Mouse (Mus musculus) gastrocnemius, adult 8-10 months (tissue): ENCODE measurements around the gene Trpv4. TPM values are rescaled to one million over a fixed set of nuclear protein-coding genes. Genes with fewer than 3 reads are reported as not detected.

Experiments used
- DNase-seq, 2 experiments: peaks; one replicate each; pipeline ENCODE4 v3.0.0; 2022; ENCODE audit warnings: low spot score in 2 of 2
- total RNA-seq, 4 experiments: library from RNA; stranded (reverse); gene quantifications; 2 replicates each; pipeline ENCODE4 v1.2.4; 2022

Gene Trpv4
- total RNA-seq, 4 experiments from 2014 or later = 1.3 to 1.7 (median 1.3) TPM

DNA sequence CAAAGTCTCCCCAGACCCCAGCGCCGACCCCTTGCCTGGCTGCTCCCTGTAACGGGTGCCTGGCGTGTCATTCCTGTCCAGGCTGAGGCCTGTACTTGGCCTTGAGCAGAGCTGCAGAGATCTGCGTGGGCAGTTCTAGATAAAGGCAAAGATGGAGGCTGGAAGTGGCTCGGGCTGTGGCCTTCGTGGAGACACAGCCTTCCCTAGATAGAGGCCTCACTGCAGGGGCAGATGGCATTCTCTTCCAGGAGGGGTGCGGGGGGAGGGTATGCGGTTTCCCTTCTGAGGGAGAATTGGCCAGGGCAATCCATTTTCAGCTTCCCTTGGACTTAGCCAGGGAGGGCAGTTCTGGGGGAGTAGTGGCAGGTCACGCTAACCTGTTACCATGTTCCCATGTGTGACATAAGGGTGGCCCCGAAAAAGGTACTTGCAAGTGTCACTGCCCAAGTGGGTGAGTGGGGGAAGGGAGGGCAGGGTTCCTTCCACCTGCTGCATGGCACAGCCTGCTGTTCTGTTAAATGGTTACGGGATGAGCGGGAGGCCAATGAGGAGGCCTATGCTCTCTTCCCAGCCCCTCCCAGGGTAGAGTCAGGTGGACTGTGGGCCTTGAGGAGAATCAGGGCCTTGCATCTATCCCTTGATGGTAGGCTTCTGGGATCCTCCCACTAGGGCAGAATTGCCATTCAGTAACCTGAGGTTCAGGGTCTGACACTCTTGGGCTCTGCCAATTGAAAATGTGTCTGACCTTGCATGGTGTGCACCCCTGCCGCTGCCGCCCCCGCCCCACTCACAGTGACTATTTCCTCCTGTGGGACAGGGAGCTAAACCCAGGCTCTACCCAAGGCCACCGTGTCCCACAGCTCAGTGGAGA, 67.9 kb downstream of the Trpv4 start:
- no peak for DNase-seq

DNA sequence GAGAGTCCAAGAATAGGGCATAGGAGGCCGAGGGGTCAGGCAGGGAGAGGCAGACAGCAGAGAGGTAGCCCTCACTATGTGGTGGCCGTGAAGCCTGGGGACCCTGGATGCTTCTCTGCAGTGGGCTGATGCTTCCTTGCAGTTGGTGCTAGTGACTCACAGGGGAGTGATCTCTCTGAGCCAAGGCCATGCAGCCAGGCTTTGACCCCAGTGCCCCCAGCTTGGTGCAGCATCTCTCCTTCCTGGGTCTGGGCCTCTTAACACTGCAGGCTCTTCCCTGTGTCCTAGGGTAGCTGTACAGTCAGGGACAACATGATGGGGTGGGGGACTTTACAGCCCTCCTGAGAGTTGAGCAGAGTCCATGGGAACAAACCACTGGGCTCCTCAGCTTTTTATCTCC, 68.8 kb downstream of the Trpv4 start:
- no peak for DNase-seq

- no peak for DNase-seq
Measured at GRCm38 (mm10) chr5:114589026-114589425, 69.2 kb downstream of the Trpv4 start.

DNA sequence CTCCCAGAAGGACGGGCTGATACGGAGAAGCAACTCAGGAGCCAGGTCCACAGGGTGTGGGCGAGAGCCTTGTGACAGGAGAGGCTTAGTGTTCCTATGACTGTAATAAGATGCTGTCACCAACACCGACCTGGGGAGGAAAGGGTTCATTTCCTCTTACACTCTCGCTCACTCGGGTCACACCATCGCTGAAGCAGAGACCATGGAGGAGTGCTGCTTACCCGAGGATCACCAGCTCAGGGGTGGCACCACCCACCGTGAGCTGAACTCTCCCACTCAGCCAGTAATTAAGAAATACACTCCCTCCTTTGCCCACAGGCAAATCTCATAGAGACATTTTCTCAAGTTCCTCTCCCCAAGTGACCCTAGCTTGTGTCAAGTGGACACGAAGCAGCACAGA, 69.8 kb downstream of the Trpv4 start:
- no peak for DNase-seq

- peak in 1 of 2 experiments; percentile 26 for DNase-seq
Measured at GRCm38 (mm10) chr5:114587908-114588307, 70.3 kb downstream of the Trpv4 start.

DNA sequence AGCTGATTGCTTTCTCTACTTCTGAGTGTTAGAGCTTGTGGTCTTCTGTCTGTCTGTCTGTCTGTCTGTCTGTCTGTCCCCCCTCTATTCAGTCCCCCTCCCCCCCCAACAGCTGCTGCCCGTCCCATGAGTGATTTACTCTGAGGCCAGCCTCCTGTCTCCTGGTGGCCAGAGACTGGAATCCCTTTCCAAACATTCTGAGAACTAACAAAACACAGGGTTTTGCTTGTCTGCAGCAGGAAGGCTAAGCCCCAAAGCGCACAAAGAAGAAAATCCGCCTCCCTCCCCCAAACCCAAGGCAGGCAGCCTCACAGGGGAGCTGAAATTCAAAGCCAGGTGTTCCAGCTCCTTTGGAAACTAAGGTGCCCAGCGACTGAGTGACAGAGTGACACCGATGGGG, 72.5 kb downstream of the Trpv4 start:
- no peak for DNase-seq

DNA sequence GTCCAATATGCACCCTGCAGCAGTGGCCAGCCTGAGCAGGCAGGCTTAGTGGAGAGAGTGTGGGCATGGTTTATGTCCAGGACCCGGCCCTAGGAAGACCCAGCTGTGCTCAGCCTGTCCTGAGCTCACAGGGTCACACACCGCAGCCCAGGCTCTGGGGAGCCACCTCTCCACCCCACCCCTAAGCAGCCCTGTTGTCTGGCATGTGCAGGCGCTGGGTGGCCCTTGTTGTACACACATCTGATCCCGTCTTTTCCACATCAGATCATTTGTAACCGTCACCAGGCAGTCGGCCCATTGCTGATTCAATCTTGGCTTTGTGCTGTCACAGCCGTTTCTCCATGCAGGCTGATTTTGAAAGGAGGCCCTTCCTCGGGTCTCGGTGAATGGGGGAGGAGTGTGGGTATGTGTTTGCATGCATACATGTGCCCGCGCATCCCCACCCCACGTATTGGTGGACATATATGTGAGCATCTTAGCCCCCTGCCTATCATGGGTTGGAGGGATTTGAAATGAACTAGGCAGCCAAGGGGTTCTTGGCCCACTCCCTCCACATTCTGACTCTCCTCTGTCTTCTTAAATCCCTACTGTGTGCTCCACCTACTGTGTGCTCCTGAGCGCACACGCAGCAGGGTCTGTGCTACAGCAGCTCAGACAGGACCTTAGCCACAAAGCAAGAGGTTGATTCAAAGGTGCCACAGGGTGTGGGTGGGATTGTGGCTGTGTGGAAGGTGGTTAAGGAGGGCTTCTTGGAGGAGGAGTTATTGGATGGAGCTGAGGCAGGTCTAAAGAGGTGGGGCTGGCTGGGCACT, 73.7 kb downstream of the Trpv4 start:
- no peak for DNase-seq

GRCm38 (mm10) chr5:114583490-114584175, 74.6 kb downstream of the Trpv4 start:
- DNase-seq = no peak

DNA sequence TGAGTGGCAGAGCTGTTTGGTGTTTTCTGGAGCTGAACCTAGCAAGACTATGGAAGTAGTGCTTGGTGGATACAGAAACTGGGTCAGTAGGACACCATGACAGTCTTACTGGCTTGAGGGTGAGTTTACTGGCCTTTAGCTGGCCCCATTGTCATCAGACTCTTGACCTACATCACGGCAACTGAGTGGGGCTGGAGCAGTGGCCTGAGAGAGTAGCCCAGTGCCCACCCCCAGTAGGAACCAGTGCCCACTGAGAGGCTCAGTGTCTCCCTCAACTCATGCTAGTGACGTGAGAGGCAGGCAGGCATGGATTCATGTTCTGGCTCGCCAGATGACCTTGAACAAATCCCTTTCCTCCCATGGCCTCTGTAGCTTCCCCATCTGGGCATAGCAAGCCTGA, 75.2 kb downstream of the Trpv4 start:
- DNase-seq = no peak

DNA sequence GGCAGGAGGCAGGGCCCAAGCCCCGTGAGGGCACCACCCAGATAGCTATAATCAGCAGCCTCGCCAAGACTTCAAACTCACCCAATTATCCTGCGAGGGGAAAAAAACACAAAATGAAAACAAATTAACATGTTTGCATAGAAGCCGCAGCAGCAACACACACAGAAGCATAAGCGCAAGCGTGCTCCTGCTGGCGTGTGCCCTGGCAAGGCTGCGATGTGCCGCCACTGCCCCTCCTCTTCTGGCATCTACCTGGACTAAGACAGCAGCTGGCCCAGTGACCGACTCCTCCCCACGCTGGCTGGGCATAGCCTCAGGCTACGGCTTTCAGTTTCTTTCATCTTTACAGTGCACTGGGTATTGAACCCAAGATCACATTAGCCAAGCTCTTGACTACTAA, 76.7 kb downstream of the Trpv4 start:
- DNase-seq = peak in 1 of 2 experiments; percentile 33

DNA sequence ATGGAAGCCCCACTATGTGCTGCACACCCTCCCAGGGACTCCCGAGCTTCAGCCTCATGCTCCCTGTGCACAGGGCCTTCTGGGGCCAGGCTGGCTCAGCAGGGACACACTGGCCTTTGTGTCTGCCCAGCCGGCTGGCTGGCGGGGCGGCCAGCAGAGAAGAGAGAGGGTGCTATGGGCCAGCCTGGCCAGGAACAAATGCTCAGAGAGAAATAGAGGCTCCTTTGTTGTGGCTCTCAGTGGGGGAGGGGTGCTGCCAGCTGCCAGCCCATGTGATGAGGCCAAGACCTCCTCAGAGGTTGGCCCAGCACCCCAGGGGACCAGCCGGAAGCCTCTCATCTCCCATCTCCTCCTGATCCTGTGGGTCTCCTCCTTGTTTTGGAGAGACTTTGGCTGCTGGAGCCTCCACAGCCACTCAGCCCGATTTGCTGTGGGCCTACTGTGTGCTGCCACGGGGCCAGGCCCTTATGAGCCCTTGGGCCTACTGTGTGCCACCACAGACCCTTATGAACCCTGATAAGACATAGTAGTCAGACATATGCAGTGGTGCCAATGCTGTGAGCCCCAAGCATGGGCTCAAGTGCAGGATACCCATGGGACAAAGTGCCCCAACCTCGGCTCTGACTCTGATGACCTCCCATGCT, 78.4 kb downstream of the Trpv4 start:
- DNase-seq = no peak

- DNase-seq = no peak
Measured at GRCm38 (mm10) chr5:114578361-114578760, 79.9 kb downstream of the Trpv4 start.

GRCm38 (mm10) chr5:114575986-114576605, 82.1 kb downstream of the Trpv4 start:
- no peak for DNase-seq

- no peak for DNase-seq
Measured at GRCm38 (mm10) chr5:114575530-114575929, 82.7 kb downstream of the Trpv4 start.

DNA sequence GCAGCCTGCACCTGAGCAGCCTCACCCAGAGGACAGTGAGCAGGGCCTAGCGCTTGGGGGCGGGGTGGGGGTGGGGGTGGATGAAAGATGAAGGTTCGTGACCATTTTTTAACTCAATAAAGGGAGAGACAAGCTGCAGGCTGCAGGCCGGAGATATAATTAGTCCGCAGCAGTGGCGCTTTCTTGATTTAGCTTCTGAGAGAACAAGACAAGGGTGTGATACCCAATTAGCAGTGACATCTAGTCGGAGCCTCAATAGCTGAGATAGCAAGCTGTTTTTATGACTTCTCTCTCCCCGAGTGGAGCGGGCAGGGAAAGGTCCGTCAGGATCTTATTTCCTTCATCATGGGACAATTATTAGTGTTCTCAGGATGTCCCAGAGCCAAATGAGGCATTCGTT, 83.2 kb downstream of the Trpv4 start:
- DNase-seq = no peak

DNA sequence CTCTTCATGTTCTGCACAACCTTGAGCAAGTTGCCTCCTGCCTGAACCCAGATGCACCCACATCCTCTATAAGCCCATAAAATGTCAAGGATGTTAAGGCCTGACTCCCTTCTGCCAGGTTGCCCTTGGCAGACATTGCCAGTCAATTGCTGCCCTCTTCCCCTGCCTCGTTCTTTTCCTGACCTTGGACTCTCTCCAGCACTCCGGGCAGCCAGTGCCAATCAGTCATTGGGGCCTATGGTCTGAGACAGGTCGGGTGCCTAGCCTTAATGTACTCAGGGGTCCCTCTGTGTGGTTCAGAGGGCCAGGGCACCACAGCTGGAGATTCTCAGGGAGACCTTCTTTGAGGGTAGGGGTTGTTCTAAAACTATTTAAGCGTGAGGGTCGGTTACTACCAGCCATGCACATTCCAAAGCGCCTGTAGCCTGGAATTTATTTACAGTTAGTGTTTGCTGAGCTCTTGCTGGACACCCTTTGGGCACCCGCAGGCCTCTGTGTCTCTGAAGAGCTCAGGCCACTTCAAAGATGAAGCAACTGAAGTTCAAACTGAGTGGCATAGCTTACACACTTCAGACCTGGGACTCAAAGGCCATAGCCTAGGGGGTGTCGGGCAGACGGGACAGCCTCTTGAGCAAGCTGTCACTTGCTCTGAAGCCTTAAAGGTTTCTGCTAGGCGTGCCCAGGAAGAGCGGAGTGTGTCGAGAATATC, 84.1 kb downstream of the Trpv4 start:
- DNase-seq = no peak

GRCm38 (mm10) chr5:114572997-114573396, 85.2 kb downstream of the Trpv4 start:
- DNase-seq = no peak
